Mouse (Mus musculus) E14TG2a.4 (cell line): Measurements from ENCODE around the gene Akap2.

Source experiments
- CTCF ChIP-seq: conservative IDR thresholded peaks from 2 replicates; pipeline ENCODE4 v1.5.1; 2014; ENCODE audit warnings: low read length
- POU5F1 ChIP-seq: IDR thresholded peaks from 2 replicates; pipeline ENCODE4 v1.6.1; 2014; ENCODE audit warnings: low read length, borderline replicate concordance

GRCm38 (mm10) chr4:57801986-57802385, 84.5 kb downstream of the Akap2 start:
- TF ChIP-seq CTCF (no peak), POU5F1 (no peak)
